Mouse (Mus musculus) liver, embryonic 11.5 days (tissue): ENCODE results near the gene Vmn1r125. TPM values are rescaled to one million over a fixed set of nuclear protein-coding genes. Genes with fewer than 3 reads are reported as not detected.
"Not testable (repeated sequence)": the region's sequence is repeated elsewhere in the genome, so short reads cannot be mapped to it uniquely, and the experiment has no call there.

Experiments
- ATAC-seq: fragments of 200-750 bp; cut with Nextera tagmentation; replicated peaks from 2 replicates; pipeline ENCODE4 v1.8.0; 2017; ENCODE audit warnings: moderate number of reproducible peaks, mild to moderate bottlenecking, moderate TSS enrichment, moderate library complexity; ENCODE audit not compliant: low FRiP score
- DNase-seq: peaks from one replicate; pipeline ENCODE4 v3.0.0-alpha.2; 2017; ENCODE audit warnings: low spot score
- H3K27ac ChIP-seq: fragments of 300-500 bp; sonication (generic); 2 replicates; pipeline ENCODE4 v1.5.1; 2014; ENCODE audit warnings: mild to moderate bottlenecking, low read depth, low read length, control low read depth
- H3K27me3 ChIP-seq: fragments of 300-500 bp; sonication (generic); replicated peaks from 2 replicates; pipeline ENCODE4 v1.6.1; 2014; ENCODE audit warnings: low read length, mixed read lengths; ENCODE audit not compliant: control insufficient read depth, insufficient read depth
- H3K36me3 ChIP-seq: fragments of 300-500 bp; sonication (generic); 2 replicates; pipeline ENCODE4 v1.6.1; 2014; ENCODE audit warnings: mild to moderate bottlenecking, low read length, moderate library complexity, mixed read lengths; ENCODE audit not compliant: control insufficient read depth, insufficient read depth
- H3K4me1 ChIP-seq: fragments of 300-500 bp; sonication (generic); replicated peaks from 2 replicates; pipeline ENCODE4 v1.6.1; 2014; ENCODE audit warnings: low read length, mixed read lengths; ENCODE audit not compliant: control insufficient read depth, insufficient read depth
- H3K4me2 ChIP-seq: fragments of 300-500 bp; sonication (generic); 2 replicates; pipeline ENCODE4 v1.6.1; 2014; ENCODE audit warnings: mild to moderate bottlenecking, control low read depth, moderate library complexity
- H3K4me3 ChIP-seq: fragments of 300-500 bp; sonication (generic); 2 replicates; pipeline ENCODE4 v1.5.1; 2014; ENCODE audit warnings: low read depth, low read length, control low read depth
- H3K9ac ChIP-seq: fragments of 300-500 bp; sonication (generic); 2 replicates; pipeline ENCODE4 v1.6.1; 2014; ENCODE audit warnings: low read depth, low read length, control low read depth
- H3K9me3 ChIP-seq: fragments of 300-500 bp; sonication (generic); 2 replicates; pipeline ENCODE4 v1.6.1; 2016; ENCODE audit warnings: low read length, inconsistent platforms, mixed read lengths; ENCODE audit not compliant: control insufficient read depth
- WGBS: fragments of 180-500 bp; shearing (Covaris S2); extraction: QIAGEN DNeasy Blood & Tissue Kit; methylation state at CpG from one replicate; pipeline ENCODE4 v1.1.7; 2014; 5-methylcytosine and 5-hydroxymethylcytosine counted together
- polyA plus RNA-seq: library from polyadenylated mRNA; unstranded; fragments of >200 nt; fragmentation: Nextera tagmentation; extraction: Ambion mirVana; gene quantifications from 2 replicates; pipeline ENCODE4 v1.2.1, GENCODE M21; 2014

The Vmn1r125 gene
- polyA plus RNA-seq, result not detected in 2 replicates

DNA sequence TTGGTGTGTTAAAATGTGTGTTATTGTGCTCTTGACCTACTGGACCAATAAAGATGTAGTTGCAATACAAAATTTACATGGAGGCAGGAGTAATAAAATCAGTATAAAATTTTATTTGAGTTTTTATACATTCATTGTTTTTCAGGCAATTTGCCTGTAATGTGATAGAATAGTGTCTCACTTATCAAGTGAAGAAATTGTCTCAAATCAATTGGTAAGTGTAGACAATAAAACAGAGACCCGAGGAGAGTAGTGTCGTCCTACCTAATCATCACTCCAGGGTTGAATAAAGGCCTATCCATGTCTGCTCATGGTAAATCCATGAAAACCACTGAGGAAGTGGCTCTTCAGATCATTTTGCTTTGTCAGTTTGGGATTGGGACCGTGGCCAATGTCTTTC lies at the start of gene Vmn1r125:
Vmn1r125 (plus strand) TSS at position 301 of the 400 bp plus-strand sequence.
- H3K36me3 ChIP-seq, H3K9me3 ChIP-seq, H3K9ac ChIP-seq, DNase-seq, ATAC-seq, H3K27me3 ChIP-seq, H3K4me2 ChIP-seq, H3K4me3 ChIP-seq, H3K27ac ChIP-seq, H3K4me1 ChIP-seq: not testable (repeated sequence)
- 68% methylated on average over 3 of the region's 3 CpGs for WGBS

DNA sequence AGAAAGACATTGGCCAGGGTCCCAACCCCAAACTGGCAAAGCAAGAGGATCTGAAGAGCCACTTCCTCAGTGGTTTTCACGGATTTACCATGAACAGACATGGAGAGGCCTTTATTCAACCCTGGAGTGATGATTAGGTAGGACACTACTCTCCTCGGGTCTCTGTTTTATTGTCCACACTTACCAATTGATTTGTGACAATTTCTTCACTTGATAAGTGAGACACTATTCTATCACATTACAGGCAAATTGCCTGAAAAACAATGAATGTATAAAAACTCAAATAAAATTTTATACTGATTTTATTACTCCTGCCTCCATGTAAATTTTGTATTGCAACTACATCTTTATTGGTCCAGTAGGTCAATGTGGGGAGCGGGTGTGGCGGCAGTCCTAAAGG lies 11.5 kb upstream of the Vmn1r125 start, which contains the start of gene Vmn1r124:
Vmn1r124 (minus strand) TSS at position 101 of the 400 bp plus-strand sequence.
- not testable (repeated sequence) for ATAC-seq, H3K27me3 ChIP-seq, H3K36me3 ChIP-seq, H3K27ac ChIP-seq, H3K4me1 ChIP-seq, H3K4me2 ChIP-seq, DNase-seq, H3K9me3 ChIP-seq, H3K4me3 ChIP-seq, H3K9ac ChIP-seq
- WGBS, result 76% methylated on average over 4 of the region's 4 CpGs

DNA sequence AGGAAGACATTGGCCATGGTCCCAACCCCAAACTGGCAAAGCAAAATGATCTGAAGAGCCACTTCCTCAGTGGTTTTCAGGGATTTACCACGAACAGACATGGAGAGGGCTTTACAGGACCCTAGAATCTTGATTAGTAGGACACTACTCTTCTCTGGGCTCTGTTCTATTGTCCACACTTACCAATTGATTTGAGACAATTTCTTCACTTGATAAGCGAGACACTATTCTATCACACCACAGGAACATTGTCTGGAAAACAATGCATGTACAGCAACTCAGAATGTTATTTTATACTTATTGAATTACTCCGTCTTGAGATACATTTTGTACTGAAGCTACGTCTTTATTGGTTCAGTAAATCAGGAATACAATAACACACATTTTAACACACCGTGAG lies 29.4 kb downstream of the Vmn1r125 start, which contains the start of gene Vmn1r126:
Vmn1r126 (minus strand) TSS at position 101 of the 400 bp plus-strand sequence.
- not testable (repeated sequence) for H3K36me3 ChIP-seq, H3K4me2 ChIP-seq, H3K4me3 ChIP-seq, H3K9me3 ChIP-seq, H3K27ac ChIP-seq, H3K27me3 ChIP-seq, ATAC-seq, H3K9ac ChIP-seq, DNase-seq, H3K4me1 ChIP-seq
- no CpG with 5 or more reads among the region's 5 CpGs for WGBS

DNA sequence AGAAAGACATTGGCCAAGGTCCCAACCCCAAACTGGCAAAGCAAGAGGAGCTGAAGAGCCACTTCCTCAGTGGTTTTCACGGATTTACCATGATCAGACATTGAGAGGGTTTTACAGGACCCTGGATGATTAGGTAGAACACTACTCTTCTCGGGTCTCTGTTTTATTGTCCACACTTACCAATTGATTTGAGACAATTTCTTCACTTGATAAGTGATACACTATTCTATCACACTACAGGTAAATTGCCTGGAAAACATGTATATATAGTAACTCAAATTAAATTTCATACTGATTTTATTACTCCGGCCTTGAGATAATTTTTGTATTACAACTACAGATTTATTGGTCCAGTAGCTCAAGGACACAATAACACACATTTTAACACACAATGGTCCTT lies 47.8 kb downstream of the Vmn1r125 start, which contains the start of gene Vmn1r127:
Vmn1r127 (minus strand) TSS at position 101 of the 400 bp plus-strand sequence.
- H3K36me3 ChIP-seq, H3K27ac ChIP-seq, H3K4me3 ChIP-seq, DNase-seq, H3K4me1 ChIP-seq, H3K4me2 ChIP-seq, H3K9ac ChIP-seq, ATAC-seq, H3K9me3 ChIP-seq, H3K27me3 ChIP-seq: not testable (repeated sequence)
- WGBS, result no CpG with 5 or more reads among the region's 3 CpGs

Other genes starting within 250 kb of the Vmn1r125 start
- gene Vmn1r120, start 218.4 kb upstream of the Vmn1r125 start, polyA plus RNA-seq, result not detected in 2 replicates
- not detected in 2 replicates for gene Vmn1r121, start 173.7 kb upstream of the Vmn1r125 start, polyA plus RNA-seq
- not detected in 2 replicates for gene Vmn1r122, start 138.1 kb upstream of the Vmn1r125 start, polyA plus RNA-seq
- gene Vmn1r123, start 110.0 kb upstream of the Vmn1r125 start, polyA plus RNA-seq, result not detected in 2 replicates
- gene Gm5157, start 81.8 kb upstream of the Vmn1r125 start, polyA plus RNA-seq, result not detected in 2 replicates
- not detected in 2 replicates for gene Vmn1r124, start 11.6 kb upstream of the Vmn1r125 start, polyA plus RNA-seq
- gene Vmn1r126, start 29.3 kb downstream of the Vmn1r125 start, polyA plus RNA-seq, result not detected in 2 replicates
- not detected in 2 replicates for gene Vmn1r127, start 47.7 kb downstream of the Vmn1r125 start, polyA plus RNA-seq
- gene Vmn1r128, start 77.2 kb downstream of the Vmn1r125 start, polyA plus RNA-seq, result not detected in 2 replicates
- gene Vmn1r129, start 89.1 kb downstream of the Vmn1r125 start, polyA plus RNA-seq, result not detected in 2 replicates
- gene Gm6882, start 160.6 kb downstream of the Vmn1r125 start, polyA plus RNA-seq, result not detected in 2 replicates
- not detected in 2 replicates for gene Vmn1r130, start 239.6 kb downstream of the Vmn1r125 start, polyA plus RNA-seq